Mouse (Mus musculus) T-helper 2 cell (primary cell): Measurements from ENCODE around the gene Gm20388.

Experiments used
- in situ Hi-C: fragments of 300-600 bp; cut with MboI, MseI; formaldehyde crosslinking; loops from one replicate; pipeline ENCODE4 v1.15.1; 2025; ENCODE audit warnings: high pct_unique_total_duplicates

The Gm20388 gene

DNA sequence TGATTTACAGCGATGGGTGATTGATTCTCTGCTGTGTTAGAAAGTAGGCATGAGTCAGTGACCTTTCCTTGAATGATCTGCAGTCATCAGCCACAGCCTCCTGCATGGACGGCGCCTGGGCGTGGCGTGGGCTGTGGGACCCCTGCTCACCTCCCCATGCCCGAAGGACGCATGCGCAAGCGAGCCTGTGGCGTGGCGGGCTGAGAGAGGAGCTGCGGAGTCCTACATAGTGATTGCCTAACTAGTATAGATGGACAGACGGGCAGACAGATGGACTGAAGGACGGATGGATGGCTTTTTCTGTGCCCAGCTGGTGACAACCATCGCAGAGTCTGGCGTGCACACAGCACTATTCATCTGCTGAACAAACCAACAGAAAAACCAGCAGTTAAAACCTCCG is 1106.0 kb downstream of the Gm20388 start:
- in situ Hi-C loops = no loop called here

GRCm38 (mm10) chr8:121018236-121018635 is 1107.6 kb downstream of the Gm20388 start:
- in situ Hi-C loops = no loop called here

GRCm38 (mm10) chr8:121021488-121021887 is 1110.8 kb downstream of the Gm20388 start:
- in situ Hi-C loops = loop anchor here (10.0 kb wide), 1 partner anchor 1493 kb away; no protein-coding TSS in a partner anchor

DNA sequence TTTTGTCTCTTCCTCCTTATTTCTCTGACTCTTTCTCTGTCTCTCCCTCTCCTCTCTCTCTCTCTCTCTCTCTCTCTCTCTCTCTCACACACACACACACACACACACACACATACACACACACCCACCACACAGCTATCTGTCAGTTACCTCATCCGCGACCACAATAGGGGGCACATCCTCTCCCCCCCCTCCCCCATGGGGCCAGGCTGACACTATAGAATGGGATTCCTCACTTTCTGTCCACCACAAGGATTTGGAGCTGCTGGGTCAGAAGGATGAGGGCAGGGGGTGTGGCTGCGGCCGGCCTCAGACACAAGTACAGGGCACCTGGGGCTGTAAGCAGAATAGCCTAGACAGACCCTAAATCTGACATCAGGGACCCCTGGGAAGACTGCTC is 1112.4 kb downstream of the Gm20388 start:
- in situ Hi-C loops = loop anchor here (10.0 kb wide), 1 partner anchor 1492 kb away; no protein-coding TSS in a partner anchor

- in situ Hi-C loops = loop anchor here (10.0 kb wide), 1 partner anchor 1491 kb away; no protein-coding TSS in a partner anchor
These were observed 1113.1 kb downstream of the Gm20388 start for GRCm38 (mm10) chr8:121023736-121024135.

DNA sequence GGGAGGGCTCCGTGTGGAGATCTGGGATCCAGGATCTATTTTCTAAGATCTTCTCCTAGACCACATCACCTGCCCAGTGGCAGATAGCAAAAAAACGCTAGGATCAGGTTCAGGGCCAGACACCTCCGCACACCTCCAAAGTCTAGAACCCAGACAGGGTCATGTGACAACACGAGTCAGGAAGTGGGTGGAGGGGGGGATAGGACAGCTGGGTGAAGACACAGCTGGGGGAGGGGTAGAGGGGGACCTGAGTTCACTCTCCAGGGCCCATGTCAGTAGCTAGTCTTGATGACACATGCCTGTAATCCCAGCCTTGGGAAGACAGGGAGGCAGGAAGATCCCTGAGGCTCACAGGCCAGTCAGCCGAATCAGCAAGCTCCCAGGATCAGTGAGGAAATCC is 1114.8 kb downstream of the Gm20388 start:
- in situ Hi-C loops = loop anchor here (10.0 kb wide), 1 partner anchor 1489 kb away; no protein-coding TSS in a partner anchor

DNA sequence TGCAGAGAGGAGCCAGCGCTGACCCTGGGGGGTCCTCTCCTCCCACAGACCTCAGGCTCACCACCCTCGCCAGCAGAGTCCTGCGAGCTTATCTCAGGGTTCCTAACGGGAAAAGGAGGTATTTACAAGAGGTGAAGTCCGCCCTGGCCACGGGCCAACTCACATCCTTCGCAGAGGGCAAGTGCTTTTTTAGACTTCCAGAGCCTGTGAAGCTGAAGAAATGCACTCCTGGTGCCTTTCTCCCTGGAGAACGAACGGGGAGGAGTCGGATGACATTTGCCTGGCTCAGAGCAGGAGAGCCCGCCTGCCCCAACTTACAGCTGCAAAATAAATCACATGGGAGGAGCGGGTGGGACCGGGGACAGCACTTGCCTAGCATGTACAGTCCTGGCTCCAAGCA is 1117.1 kb downstream of the Gm20388 start:
- in situ Hi-C loops = loop anchor here (10.0 kb wide), 1 partner anchor 1487 kb away; no protein-coding TSS in a partner anchor

DNA sequence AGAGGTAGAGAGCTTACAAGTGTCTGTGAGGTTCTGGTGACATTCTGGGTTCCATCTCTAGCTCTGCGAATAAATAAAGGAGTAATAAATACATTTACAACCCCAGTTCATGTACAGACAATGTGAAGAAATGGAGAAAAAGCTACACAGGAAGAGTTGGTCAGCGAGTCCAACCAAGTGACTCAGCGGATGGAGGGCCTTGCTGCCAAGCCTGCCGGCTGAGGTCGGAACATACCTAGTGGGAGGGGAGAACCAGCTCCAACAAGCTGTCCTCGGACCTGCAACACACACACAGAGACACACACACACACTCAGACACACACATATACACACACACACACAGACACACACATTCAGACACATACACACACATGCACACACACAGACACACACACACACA is 1118.4 kb downstream of the Gm20388 start:
- in situ Hi-C loops = loop anchor here (10.0 kb wide), 1 partner anchor 1486 kb away; no protein-coding TSS in a partner anchor

DNA sequence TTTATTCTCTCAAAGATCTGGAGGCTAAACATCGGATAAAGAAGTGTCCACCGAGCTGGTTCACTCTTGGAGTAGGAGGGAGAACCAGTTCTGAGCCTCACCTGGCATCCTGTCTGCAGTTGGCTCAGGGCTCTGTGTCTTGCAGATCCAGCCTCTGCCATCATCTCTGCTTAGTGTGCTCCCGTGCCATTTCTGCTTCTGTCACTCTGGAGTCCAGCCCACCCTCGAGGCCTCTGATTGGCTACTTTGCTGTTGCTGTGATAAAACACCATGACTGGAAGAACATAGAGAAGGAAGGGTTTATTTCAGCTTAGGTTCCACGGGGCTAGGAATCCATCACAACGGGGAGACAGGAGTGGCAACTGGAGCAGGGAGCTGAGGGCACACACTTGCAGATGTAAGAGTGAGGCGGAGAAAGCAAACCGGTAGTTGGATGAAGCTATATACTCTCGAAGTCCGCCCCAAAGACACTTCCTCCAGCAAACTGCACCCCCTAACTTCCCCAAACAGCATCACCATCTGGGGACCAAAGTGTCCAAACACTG is 1119.9 kb downstream of the Gm20388 start:
- in situ Hi-C loops = no loop called here

DNA sequence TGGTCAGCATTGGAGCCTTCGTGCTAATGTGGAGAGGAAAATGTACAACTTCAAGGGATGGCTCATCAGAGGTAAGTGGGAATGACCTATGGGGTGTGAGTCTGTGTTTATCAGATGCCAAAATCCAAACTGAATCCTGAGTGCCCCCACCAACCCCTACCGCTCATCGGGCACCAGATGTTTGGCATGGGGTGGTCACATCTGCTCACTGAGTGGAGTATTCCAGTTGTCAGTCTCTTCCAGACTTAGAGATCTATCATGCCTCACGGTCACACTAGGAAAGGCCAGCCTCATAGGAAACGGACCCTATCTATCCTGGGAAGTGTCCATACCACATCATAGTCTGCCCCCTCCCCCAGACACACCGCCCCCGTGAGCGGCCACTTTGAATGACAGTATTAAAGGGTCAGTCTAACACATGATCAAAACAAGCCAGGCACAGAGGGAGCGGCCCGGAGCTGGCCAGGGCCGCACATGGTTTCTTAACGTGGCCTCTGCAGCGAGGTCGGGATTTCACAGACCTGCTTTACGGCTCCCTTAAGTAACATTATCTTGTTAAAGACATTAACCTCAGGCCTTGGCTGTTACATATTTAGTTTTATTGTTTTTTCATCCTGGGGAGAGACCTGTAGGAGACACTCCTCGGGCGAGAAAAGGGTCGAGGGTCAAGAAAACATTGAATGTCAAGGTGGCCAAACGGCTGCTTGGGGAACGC is 1122.8 kb downstream of the Gm20388 start:
- in situ Hi-C loops = no loop called here

- in situ Hi-C loops = no loop called here
These were observed 1125.0 kb downstream of the Gm20388 start for GRCm38 (mm10) chr8:121035611-121036010.

DNA sequence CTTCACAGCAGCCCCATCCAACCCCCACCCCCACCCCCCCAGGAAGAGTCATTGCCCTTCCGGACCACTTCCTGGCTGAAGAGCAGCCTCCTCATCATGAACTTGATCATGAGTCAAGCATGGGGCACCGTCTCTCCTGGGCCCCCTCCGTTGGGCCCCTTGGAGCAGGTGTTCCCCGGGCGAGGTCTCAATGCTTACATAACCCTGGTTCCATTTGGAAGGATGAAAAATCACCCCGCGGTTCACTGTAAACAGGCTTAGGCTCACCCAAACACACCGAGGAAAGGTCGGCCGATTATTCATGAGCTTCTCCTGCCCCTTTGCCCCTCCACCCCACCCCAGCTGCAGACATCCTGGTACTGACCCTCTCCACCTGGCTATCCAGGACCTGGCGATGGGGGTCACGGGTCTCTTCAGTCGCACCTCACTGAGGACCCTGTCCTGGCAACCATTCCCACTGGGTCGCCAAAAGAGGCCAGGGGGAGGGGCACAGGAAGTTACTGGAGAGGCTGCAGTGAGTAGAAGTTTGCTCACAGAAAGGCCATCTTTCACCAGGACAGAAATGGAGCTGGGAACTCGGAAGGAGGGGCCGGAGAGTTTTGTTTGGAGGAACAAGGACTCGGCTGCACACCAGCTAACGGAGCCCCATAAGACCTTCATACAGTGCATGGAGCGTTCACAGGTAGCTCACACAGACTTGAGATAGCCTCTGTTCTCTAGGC is 1133.2 kb downstream of the Gm20388 start:
- in situ Hi-C loops = no loop called here

GRCm38 (mm10) chr8:121047441-121047840 is 1136.8 kb downstream of the Gm20388 start:
- in situ Hi-C loops = no loop called here

GRCm38 (mm10) chr8:121058081-121058480 is 1147.4 kb downstream of the Gm20388 start:
- in situ Hi-C loops = no loop called here

DNA sequence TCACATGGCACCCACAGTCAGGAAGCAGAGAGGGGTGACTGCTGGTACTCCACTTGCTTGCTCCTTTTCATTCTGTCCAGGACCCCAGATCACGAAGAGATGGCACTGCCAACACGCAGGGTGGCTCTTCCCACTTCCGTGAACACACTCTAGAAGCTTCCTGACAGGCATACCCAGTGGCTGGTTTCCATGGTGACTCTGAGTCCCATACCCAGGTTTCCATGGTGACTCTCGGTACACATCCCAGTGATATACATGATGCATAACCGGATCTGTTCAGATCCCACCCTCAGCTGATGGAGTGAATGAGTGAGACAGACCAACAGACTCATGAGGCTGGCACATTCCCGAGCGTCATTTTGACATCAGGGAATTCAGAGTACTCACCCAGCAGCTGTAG is 1148.5 kb downstream of the Gm20388 start:
- in situ Hi-C loops = no loop called here

DNA sequence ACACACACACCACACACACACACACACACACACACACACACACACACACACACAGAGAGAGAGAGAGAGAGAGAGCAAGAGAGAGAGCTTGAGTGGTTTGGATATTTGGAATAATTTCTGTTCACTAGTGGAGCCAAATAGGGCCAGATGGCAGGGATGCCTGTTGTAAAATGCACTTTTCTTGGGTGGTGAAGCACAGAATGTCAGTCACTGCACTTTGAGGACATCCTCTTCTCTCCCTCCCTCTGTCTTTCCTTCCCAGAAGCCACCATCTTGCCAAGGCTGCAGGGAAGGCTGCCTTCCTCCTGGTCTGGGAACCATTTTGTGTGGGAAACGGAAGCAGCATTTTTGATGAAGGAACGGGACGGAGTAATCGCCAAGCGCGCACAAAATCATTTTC is 1151.9 kb downstream of the Gm20388 start:
- in situ Hi-C loops = no loop called here

- in situ Hi-C loops = no loop called here
These were observed 1153.0 kb downstream of the Gm20388 start for GRCm38 (mm10) chr8:121063649-121064048.

- in situ Hi-C loops = no loop called here
These were observed 1160.8 kb downstream of the Gm20388 start for GRCm38 (mm10) chr8:121071454-121071853.

GRCm38 (mm10) chr8:121072406-121073130 is 1161.9 kb downstream of the Gm20388 start:
- in situ Hi-C loops = no loop called here

- in situ Hi-C loops = no loop called here
These were observed 1162.8 kb downstream of the Gm20388 start for GRCm38 (mm10) chr8:121073174-121074107.
